Mouse (Mus musculus): Measurements from ENCODE around the gene Hoxa3. TPM values are rescaled to one million over a fixed set of nuclear protein-coding genes. Genes with fewer than 3 reads are reported as not detected.

Hoxa3 gene
- polyA plus RNA-seq (2016; fragmentation: Nextera tagmentation; extraction: Ambion mirVana), result not detected in 2 replicates

DNA sequence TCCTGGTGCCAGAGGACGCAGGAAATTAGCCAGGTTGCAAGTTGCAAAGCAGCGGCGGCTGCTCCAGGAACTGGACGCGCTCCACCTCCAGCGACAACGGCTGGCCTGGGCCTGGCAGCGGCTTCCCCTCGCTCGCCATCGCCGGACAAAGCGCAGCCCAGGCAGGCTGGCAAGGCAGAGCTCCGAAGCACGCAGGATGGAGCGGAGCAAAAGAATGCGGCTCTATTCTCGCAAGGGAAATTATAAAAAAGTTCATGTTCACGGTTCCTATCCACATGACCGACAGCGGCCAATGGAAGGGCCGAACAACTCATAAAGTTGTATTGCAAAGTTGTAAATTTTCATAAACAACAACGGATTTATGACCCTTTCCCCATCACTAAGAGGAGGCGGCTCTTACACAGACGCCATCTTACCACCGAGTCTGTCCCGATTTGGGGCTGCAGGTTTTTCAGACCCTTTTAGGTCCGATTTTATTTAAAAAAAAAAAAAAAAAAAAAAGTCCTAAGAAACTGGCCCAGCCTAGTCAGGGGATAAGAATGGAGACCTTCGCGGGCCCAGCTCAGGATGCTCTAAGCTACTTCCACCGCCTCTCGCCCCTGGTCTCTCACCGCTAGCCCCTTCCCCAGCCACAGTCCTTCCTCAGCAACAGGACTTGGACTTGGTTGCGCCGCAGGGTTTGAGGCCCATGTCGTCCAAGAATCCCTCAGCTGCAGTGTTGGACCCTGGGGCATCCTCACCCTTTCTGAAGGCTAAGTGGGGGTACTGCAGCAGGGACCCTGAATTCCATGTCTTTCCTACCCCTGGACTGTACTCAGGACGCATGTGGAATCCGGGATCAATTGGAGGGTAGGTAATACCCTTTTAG lies at the start of gene Hoxa3, which contains the start of gene Gm28308:
Gene Hoxa3, minus strand, starts transcription at position 218 of the 868 bp plus-strand sequence.
Gene Gm28308, minus strand, starts transcription at position 221 of the 868 bp plus-strand sequence.
- Histone ChIP-seq H3K4me3 (no peak within 1 kb of the TSS), H3K27ac (replicated peaks) (no peak within 1 kb of the TSS), H3K27me3 (ENCODE audit: low read depth, poor library complexity, severe bottlenecking) (peaks cover 100% of the 10 kb centered on the region), H3K4me1 (peaks cover 22% of the 10 kb centered on the region), H3K9me3 (replicated peaks) (no peaks in the 10 kb centered on the region), H3K36me3 (no peaks in the 10 kb centered on the region)
- 2% methylated on average over 38 of the region's 38 CpGs for WGBS
- no peak for DNase-seq (ENCODE audit: low spot score)

DNA sequence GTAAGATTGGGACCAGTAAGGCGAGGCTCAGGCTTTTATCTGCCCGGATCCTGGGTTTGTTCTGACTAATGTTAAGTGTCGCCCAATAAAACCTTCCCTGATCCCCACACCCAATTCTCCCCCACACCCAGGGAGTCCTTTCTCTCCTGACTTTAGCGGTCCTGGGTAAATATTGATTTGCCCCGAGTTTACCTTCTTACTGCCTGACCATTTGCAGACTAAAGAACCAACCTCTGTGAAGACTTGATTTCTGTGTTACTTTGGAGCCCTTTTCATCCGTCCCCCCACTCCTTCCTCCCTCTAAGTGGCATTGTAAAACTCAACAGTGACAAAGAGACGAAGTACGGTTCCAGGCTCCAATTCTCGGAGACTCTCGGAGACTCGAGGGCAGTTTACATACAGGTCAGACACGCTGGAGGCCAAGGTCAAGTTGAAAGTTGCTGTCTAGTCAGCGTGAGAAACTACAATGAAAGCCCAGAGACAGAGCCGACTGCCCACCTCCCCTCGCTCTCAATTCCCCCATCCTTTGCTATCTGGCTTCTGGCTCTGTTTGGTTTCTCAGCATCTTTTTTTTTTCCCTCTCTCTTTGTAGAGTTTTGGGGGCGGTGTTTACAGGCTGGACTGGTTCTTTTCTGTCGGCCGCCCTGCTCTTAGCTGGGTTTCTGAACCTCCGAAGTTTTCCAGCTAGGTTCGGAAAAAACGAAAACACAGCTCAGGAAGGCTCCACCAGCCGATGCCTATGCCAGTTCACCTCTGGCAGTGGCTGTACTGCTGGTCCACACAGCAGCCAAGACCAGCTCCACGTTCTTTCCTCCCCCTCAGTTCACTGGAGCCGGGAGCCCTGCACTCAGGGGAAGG lies 49.6 kb upstream of the Hoxa3 start:
- Histone ChIP-seq H3K4me3 (no peak overlapping the region), H3K9me3 (replicated peaks) (no peaks in the 10 kb centered on the region), H3K4me1 (peaks cover 15% of the 10 kb centered on the region), H3K27ac (replicated peaks) (no peak overlapping the region), H3K36me3 (no peaks in the 10 kb centered on the region), H3K27me3 (ENCODE audit: low read depth, poor library complexity, severe bottlenecking) (peaks cover 100% of the 10 kb centered on the region)
- DNase-seq (ENCODE audit: low spot score), result peak; percentile 54
- 2% methylated on average over 24 of the region's 24 CpGs for WGBS

DNA sequence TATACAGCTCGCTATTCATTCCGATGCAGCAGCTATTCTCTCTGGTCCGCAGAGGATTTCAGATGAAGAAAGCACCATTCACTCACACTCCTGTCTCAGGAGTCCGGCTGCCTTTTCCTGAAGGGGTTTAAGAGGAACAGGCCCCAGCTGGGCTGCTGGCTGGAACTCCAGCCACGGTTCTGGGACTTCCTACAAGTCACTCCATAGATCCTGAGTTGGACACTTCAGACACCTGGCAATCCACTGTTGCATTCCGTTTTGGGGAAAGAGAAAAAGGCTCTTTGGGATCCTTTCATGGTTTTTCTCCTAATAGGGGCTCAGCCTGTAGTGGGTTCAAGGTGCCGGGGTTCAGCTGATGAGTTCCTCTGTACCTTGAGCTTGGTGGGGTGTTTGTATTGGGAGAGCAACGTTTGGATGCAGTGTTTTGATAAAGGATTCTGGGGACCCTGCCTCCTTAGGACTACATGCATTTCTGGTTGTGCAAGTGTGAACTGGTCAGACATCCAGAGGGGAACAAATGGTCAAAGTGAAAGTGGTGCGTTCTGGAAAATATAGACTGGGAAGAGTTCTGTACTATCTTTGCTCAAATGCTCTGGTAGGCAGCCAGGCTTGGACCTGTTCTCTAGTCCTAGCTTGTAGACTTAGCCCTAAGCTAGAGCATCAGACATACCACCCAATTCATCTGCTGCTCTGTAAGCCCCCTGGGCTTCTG lies 48.8 kb upstream of the Hoxa3 start:
- Histone ChIP-seq H3K27me3 (ENCODE audit: low read depth, poor library complexity, severe bottlenecking) (peaks cover 100% of the 10 kb centered on the region), H3K4me1 (peaks cover 15% of the 10 kb centered on the region), H3K4me3 (no peak overlapping the region), H3K36me3 (no peaks in the 10 kb centered on the region), H3K27ac (replicated peaks) (no peak overlapping the region), H3K9me3 (replicated peaks) (no peaks in the 10 kb centered on the region)
- WGBS, result 3% methylated on average over 9 of the region's 9 CpGs
- peak; percentile 49 for DNase-seq (ENCODE audit: low spot score)

DNA sequence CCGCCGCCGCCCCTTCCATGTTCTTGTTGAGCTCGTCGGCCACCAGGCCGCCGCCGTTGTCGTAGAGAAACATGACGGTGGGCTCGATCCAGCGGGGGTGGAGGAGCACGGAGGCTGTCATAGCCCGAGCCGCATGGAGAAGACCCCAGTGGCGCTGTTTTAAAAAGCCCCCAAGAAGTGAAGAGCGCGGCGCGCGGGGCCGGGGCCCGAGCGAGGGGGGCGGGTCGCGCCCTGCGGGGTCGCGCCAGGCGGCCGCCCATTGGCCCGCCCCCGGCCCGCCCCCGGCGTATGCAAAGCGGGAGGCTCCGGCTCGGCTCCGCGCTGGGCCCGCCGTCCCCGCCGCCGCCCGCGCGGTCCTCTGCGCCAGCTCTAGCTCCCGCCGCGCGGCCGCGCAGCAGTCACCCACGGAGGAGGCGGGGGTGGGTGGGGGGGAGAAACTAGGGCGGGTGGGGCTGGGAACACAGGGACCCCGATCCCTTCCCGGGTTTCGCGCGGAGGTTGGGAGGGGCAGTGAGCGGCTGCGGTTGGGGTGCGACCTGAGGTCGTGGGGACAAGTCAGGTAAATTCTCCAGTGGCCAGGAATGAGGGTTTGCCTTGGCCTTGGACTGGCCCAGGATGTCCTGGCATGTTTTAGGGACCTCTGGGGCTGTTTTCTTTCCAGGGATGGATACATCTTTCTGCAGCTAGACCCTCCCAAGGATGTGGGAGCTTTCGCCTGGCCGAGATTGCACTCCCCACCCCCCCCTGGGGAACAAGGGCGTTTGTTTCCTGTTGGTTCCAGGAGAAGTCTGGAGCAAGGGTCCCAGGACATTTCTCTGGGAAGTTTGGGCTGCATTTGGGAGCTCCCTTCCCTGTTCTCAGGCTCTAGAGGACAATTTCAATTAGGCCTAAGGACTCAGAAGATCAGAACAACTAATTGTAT lies 47.8 kb upstream of the Hoxa3 start, which contains the start of gene Hoxa13:
Gene Hoxa13, minus strand, starts transcription at position 227 of the 922 bp plus-strand sequence.
- Histone ChIP-seq H3K4me1 (peaks cover 15% of the 10 kb centered on the region), H3K9me3 (replicated peaks) (no peaks in the 10 kb centered on the region), H3K27me3 (ENCODE audit: low read depth, poor library complexity, severe bottlenecking) (peaks cover 100% of the 10 kb centered on the region), H3K27ac (replicated peaks) (no peak within 1 kb of the TSS), H3K36me3 (no peaks in the 10 kb centered on the region), H3K4me3 (peak within 1 kb of the TSS; percentile 44)
- WGBS, result 0% methylated on average over 57 of the region's 72 CpGs
- DNase-seq (ENCODE audit: low spot score), result peak; percentile 67

DNA sequence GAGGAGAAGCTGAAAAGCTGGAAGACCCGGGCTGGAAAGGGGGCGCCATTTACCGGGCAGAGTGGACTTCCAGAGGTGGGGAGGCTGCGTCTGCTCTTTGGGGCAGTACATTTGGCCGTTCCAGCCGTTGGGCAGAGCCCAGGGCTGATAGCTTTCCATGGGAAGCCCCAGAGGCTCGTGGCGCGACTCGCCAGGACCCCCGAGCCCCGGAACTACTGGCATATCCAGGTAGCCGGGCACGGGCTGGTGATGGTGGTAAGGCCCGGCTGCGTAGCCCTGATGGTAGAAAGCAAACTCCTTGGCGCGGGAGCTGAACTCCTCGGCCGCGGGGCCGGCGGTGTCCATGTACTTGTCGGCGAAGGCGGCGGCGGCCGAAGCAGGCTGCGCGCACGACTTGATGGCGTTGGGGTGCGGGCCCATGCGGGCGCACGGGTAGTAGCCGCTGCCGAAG lies 46.7 kb upstream of the Hoxa3 start:
- H3K4me1 ChIP-seq, result peaks cover 15% of the 10 kb centered on the region
- no peaks in the 10 kb centered on the region for H3K9me3 ChIP-seq (replicated peaks)
- peak; percentile 60 for DNase-seq (ENCODE audit: low spot score)
- H3K27ac ChIP-seq (replicated peaks), result no peak overlapping the region
- peaks cover 100% of the 10 kb centered on the region for H3K27me3 ChIP-seq (ENCODE audit: low read depth, poor library complexity, severe bottlenecking)
- H3K4me3 ChIP-seq, result peak overlapping the region; percentile 21
- H3K36me3 ChIP-seq, result no peaks in the 10 kb centered on the region
- 1% methylated on average over 37 of the region's 39 CpGs for WGBS

DNA sequence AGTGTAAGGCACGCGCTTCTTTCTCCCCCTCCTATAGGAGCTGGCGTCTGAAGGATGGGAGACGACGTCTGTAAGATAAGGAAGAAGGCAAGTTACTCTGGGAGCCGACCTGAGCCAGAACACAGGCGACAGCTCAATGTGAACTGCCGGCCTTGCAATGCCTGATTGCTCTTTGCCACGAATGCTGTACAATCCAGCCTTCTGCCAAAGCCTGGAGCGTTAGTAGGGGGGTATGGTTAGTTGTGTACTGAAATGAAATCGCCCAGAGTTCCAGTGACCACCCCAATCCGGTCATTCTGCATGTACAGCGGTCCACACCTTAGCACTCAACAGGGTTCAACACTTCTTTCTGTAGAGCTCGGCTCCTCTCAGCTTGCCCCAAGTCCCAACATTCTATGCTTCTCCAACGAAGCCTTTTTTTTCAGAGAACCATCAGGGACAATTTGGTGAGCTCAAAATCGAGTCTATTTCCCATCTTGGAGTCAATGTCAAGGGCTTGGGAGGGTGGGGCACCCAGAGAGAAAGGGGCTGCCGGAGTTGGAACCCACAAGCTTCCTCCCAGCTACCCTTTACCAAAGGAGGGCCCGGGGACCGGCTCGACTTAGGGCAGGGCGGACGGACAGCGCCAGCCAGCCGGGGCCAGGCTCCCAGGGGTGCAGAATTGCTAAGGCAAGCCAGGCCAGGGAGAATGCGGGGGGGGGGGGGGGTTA lies 46.1 kb upstream of the Hoxa3 start:
- H3K27me3 ChIP-seq (ENCODE audit: low read depth, poor library complexity, severe bottlenecking), result peaks cover 100% of the 10 kb centered on the region
- peaks cover 15% of the 10 kb centered on the region for H3K4me1 ChIP-seq
- WGBS, result under 1% methylated on average over 24 of the region's 25 CpGs
- no peaks in the 10 kb centered on the region for H3K36me3 ChIP-seq
- DNase-seq (ENCODE audit: low spot score), result peak; percentile 63
- H3K4me3 ChIP-seq, result no peak overlapping the region
- no peak overlapping the region for H3K27ac ChIP-seq (replicated peaks)
- no peaks in the 10 kb centered on the region for H3K9me3 ChIP-seq (replicated peaks)

DNA sequence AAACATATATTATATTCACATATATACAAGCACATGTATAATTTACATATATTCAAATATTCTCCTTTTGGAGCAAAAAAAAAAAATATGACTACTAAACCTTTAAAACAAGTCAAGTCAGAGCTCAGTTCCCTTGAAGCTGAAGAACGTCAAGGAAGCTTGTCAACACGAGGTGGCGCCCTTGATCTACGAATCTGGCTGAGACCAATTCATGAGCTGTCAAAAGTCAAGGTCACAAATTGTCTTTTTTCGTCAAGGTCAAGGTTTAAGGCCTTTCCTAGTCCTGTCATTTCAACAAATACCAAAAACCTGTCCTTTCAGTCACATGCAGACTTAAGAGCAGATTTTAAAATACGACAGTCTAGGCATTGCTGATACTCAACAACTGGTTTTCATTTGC lies 43.8 kb upstream of the Hoxa3 start:
- H3K27ac ChIP-seq (replicated peaks), result no peak overlapping the region
- WGBS, result 2% methylated on average over 6 of the region's 6 CpGs
- DNase-seq (ENCODE audit: low spot score), result peak; percentile 80
- no peaks in the 10 kb centered on the region for H3K36me3 ChIP-seq
- H3K4me1 ChIP-seq, result peaks cover 20% of the 10 kb centered on the region
- peaks cover 100% of the 10 kb centered on the region for H3K27me3 ChIP-seq (ENCODE audit: low read depth, poor library complexity, severe bottlenecking)
- H3K9me3 ChIP-seq (replicated peaks), result no peaks in the 10 kb centered on the region
- no peak overlapping the region for H3K4me3 ChIP-seq

DNA sequence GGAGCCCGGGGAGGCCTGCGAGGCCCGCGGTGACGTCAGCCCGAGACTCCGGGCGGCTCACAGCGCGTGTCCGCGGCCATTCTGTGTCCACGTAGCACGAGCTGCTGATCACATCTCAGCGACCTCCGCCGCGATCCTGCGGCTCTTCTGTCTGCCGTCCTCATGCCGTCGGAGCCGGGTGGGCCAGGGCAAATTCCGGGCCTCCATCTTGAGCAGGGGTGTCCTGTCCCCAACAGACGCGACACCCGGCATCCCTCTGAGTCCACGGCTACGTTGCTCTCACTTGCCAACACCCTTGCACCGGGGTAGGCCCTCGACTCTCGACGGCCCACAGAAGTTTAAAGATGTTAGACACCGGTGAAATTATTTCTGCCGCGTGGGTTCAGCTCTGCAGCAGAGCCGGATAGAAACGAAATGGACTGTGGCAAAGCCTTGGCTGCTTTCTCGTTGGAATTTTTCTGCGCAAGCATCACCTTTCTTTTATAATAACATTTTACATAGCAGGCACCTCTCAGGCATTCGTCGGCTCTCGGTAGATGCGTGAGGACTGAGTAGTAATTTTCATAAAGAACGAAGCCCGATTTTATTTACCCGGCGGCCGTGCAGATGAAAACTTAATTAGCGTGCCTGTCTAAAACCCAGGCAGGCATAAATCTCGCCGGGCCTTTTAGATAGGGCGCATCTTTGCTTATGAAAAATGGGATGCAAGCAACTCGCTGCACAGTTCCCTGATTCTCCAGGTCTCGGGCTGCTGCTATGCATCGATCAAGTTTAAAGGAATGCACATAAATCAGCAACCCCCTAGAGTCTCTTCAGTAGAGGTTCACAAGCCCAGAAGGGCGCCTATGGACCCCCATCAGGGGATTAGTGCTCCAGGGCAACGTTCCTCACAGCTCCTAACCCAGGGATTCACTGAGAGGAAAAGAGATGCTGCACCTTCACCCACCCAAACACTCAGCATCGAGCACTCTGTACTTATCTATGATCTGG lies 40.7 kb upstream of the Hoxa3 start:
- H3K27ac ChIP-seq (replicated peaks), result no peak overlapping the region
- DNase-seq (ENCODE audit: low spot score), result peak; percentile 63
- peaks cover 5% of the 10 kb centered on the region for H3K4me1 ChIP-seq
- H3K4me3 ChIP-seq, result peak overlapping the region; percentile 17; the same call in 1 of the 2 replicates
- peaks cover 100% of the 10 kb centered on the region for H3K27me3 ChIP-seq (ENCODE audit: low read depth, poor library complexity, severe bottlenecking)
- no peaks in the 10 kb centered on the region for H3K36me3 ChIP-seq
- WGBS, result under 1% methylated on average over 59 of the region's 59 CpGs
- H3K9me3 ChIP-seq (replicated peaks), result no peaks in the 10 kb centered on the region

DNA sequence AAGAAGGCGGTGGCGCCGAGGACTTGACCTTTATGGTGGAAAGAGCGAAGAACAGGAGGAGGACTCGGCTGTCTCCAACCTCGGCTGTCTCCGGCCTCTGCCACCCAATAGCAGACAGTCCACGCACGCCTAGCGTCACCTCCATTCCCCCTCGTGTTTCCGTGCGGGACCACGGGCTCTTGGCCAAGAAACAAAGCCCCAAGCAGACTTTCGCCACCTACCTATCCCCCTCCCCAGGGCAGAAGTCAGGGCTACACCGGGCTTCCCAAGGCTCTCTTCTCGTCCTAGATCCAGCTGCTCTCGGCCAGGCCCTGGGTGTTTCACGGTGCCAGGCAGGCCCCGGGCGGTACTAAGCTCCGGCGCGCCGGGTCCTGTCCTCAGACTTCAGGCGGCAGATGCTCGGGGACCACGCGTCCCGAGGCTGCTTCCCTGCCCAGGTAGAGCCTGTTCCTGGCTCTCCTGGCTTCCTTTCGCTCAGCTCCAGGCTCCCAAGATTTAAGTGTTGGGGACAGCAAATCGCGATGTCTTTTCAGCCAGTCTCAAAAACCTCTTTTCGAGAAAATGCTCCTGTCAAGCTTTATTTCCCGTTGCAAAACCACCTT lies 39.7 kb upstream of the Hoxa3 start:
- Histone ChIP-seq H3K27me3 (ENCODE audit: low read depth, poor library complexity, severe bottlenecking) (peaks cover 100% of the 10 kb centered on the region), H3K4me3 (0 out of 2 replicates have a peak overlapping the region, but pooled peaks have one; percentile 17), H3K36me3 (no peaks in the 10 kb centered on the region), H3K27ac (replicated peaks) (no peak overlapping the region), H3K9me3 (replicated peaks) (no peaks in the 10 kb centered on the region), H3K4me1 (peaks cover 8% of the 10 kb centered on the region)
- DNase-seq (ENCODE audit: low spot score), result peak; percentile 70
- WGBS, result under 1% methylated on average over 35 of the region's 35 CpGs

Data from midbrain, embryonic 10.5 days (tissue).